Mouse (Mus musculus): ENCODE data around the gene Psmb7. TPM values are rescaled to one million over a fixed set of nuclear protein-coding genes. Genes with fewer than 3 reads are reported as not detected.
A peak's percentile ranks its signal among the peaks of the same experiment; 100 is the strongest.

Gene Psmb7
- polyA plus RNA-seq, 1 experiment from 2014 or later = 302 TPM

GRCm38 (mm10) chr2:38661398-38661797 is 17.5 kb upstream of the Psmb7 start:
- H3K27me3 ChIP-seq = no peaks in the 10 kb centered on the region
- peaks cover 4% of the 10 kb centered on the region; the same call in 1 of the 2 replicates for H3K4me1 ChIP-seq
- H3K9me3 ChIP-seq = no peaks in the 10 kb centered on the region
- H3K27ac ChIP-seq (replicated peaks) = no peak overlapping the region
- no peak overlapping the region for H3K4me3 ChIP-seq
- no peak for ATAC-seq (replicated peaks)
- H3K4me2 ChIP-seq (replicated peaks) = no peak overlapping the region
- no peak overlapping the region for H3K9ac ChIP-seq (replicated peaks)
- H3K36me3 ChIP-seq = no peaks in the 10 kb centered on the region
- WGBS = 5% methylated on average over 1 of the region's 1 CpGs

GRCm38 (mm10) chr2:38658338-38658836 is 14.5 kb upstream of the Psmb7 start:
- H3K4me3 ChIP-seq = peak overlapping the region; percentile 40
- peak; percentile 96 for ATAC-seq (replicated peaks)
- H3K27me3 ChIP-seq = no peaks in the 10 kb centered on the region
- under 1% methylated on average over 24 of the region's 25 CpGs for WGBS
- peak overlapping the region; percentile 51 for H3K9ac ChIP-seq (replicated peaks)
- H3K4me2 ChIP-seq (replicated peaks) = peak overlapping the region; percentile 63
- H3K36me3 ChIP-seq = no peaks in the 10 kb centered on the region
- peak overlapping the region; percentile 66 for H3K27ac ChIP-seq (replicated peaks)
- H3K4me1 ChIP-seq = peaks cover 4% of the 10 kb centered on the region; the same call in 1 of the 2 replicates
- H3K9me3 ChIP-seq = no peaks in the 10 kb centered on the region

- no peaks in the 10 kb centered on the region for H3K27me3 ChIP-seq
- no peak overlapping the region for H3K27ac ChIP-seq (replicated peaks)
- no peak for ATAC-seq (replicated peaks)
- H3K9ac ChIP-seq (replicated peaks) = no peak overlapping the region
- WGBS = 79% methylated on average over 2 of the region's 2 CpGs
- no peaks in the 10 kb centered on the region for H3K36me3 ChIP-seq
- H3K4me1 ChIP-seq = peaks cover 4% of the 10 kb centered on the region; the same call in 1 of the 2 replicates
- no peak overlapping the region for H3K4me2 ChIP-seq (replicated peaks)
- no peaks in the 10 kb centered on the region for H3K9me3 ChIP-seq
- H3K4me3 ChIP-seq = no peak overlapping the region
Measured at GRCm38 (mm10) chr2:38653694-38654093, 9.8 kb upstream of the Psmb7 start.

GRCm38 (mm10) chr2:38653293-38653619 is 9.4 kb upstream of the Psmb7 start:
- H3K9me3 ChIP-seq = no peaks in the 10 kb centered on the region
- H3K36me3 ChIP-seq = no peaks in the 10 kb centered on the region
- no peaks in the 10 kb centered on the region for H3K27me3 ChIP-seq
- ATAC-seq (replicated peaks) = no peak
- H3K27ac ChIP-seq (replicated peaks) = no peak overlapping the region
- H3K9ac ChIP-seq (replicated peaks) = no peak overlapping the region
- H3K4me2 ChIP-seq (replicated peaks) = no peak overlapping the region
- H3K4me3 ChIP-seq = no peak overlapping the region
- 89% methylated on average over 5 of the region's 5 CpGs for WGBS
- peaks cover 4% of the 10 kb centered on the region; the same call in 1 of the 2 replicates for H3K4me1 ChIP-seq

- ATAC-seq (replicated peaks) = no peak
- Histone ChIP-seq H3K27me3 (no peaks in the 10 kb centered on the region), H3K9me3 (no peaks in the 10 kb centered on the region), H3K4me1 (peaks cover under 1% of the 10 kb centered on the region; the same call in 1 of the 2 replicates), H3K36me3 (no peaks in the 10 kb centered on the region), H3K4me2 (replicated peaks) (no peak overlapping the region), H3K27ac (replicated peaks) (no peak overlapping the region), H3K9ac (replicated peaks) (no peak overlapping the region), H3K4me3 (no peak overlapping the region)
- 78% methylated on average over 10 of the region's 10 CpGs for WGBS
Measured at GRCm38 (mm10) chr2:38652565-38653292, 8.8 kb upstream of the Psmb7 start.

GRCm38 (mm10) chr2:38652098-38652497 is 8.2 kb upstream of the Psmb7 start:
- H3K9ac ChIP-seq (replicated peaks) = no peak overlapping the region
- H3K4me2 ChIP-seq (replicated peaks) = no peak overlapping the region
- H3K4me1 ChIP-seq = peaks cover 7% of the 10 kb centered on the region
- no peaks in the 10 kb centered on the region for H3K27me3 ChIP-seq
- no peak overlapping the region for H3K27ac ChIP-seq (replicated peaks)
- no peaks in the 10 kb centered on the region for H3K9me3 ChIP-seq
- WGBS = 76% methylated on average over 7 of the region's 7 CpGs
- no peak for ATAC-seq (replicated peaks)
- no peak overlapping the region for H3K4me3 ChIP-seq
- H3K36me3 ChIP-seq = no peaks in the 10 kb centered on the region

- WGBS = 87% methylated on average over 1 of the region's 1 CpGs
- Histone ChIP-seq H3K4me3 (no peak overlapping the region), H3K9ac (replicated peaks) (no peak overlapping the region), H3K9me3 (no peaks in the 10 kb centered on the region), H3K4me1 (peaks cover 10% of the 10 kb centered on the region), H3K27ac (replicated peaks) (no peak overlapping the region), H3K36me3 (no peaks in the 10 kb centered on the region), H3K4me2 (replicated peaks) (no peak overlapping the region), H3K27me3 (no peaks in the 10 kb centered on the region)
- ATAC-seq (replicated peaks) = no peak
Measured at GRCm38 (mm10) chr2:38650340-38650739, 6.5 kb upstream of the Psmb7 start.

GRCm38 (mm10) chr2:38647661-38648060 is 3.8 kb upstream of the Psmb7 start:
- Histone ChIP-seq H3K4me1 (peaks cover 20% of the 10 kb centered on the region), H3K27me3 (no peaks in the 10 kb centered on the region), H3K4me2 (replicated peaks) (no peak overlapping the region), H3K4me3 (no peak overlapping the region), H3K9me3 (no peaks in the 10 kb centered on the region), H3K9ac (replicated peaks) (no peak overlapping the region), H3K27ac (replicated peaks) (peak overlapping the region; percentile 69; the same call in 1 of the 2 replicates), H3K36me3 (no peaks in the 10 kb centered on the region)
- WGBS = 78% methylated on average over 7 of the region's 7 CpGs
- ATAC-seq (replicated peaks) = no peak

GRCm38 (mm10) chr2:38647201-38647606 is 3.3 kb upstream of the Psmb7 start:
- Histone ChIP-seq H3K4me2 (replicated peaks) (no peak overlapping the region), H3K4me3 (no peak overlapping the region), H3K27me3 (no peaks in the 10 kb centered on the region), H3K36me3 (0 out of 2 replicates have a peak, but pooled peaks cover 3% of the 10 kb centered on the region), H3K4me1 (peaks cover 24% of the 10 kb centered on the region), H3K9me3 (no peaks in the 10 kb centered on the region), H3K27ac (replicated peaks) (peak overlapping the region; percentile 69; the same call in 1 of the 2 replicates), H3K9ac (replicated peaks) (no peak overlapping the region)
- ATAC-seq (replicated peaks) = peak; percentile 48
- 48% methylated on average over 8 of the region's 8 CpGs for WGBS

GRCm38 (mm10) chr2:38645936-38646335 is 2.0 kb upstream of the Psmb7 start:
- H3K4me1 ChIP-seq = peaks cover 24% of the 10 kb centered on the region
- H3K36me3 ChIP-seq = peaks cover 15% of the 10 kb centered on the region
- no peak overlapping the region for H3K4me2 ChIP-seq (replicated peaks)
- WGBS = 0% methylated on average over 3 of the region's 3 CpGs
- no peak overlapping the region for H3K9ac ChIP-seq (replicated peaks)
- peak; percentile 53 for ATAC-seq (replicated peaks)
- no peak overlapping the region for H3K4me3 ChIP-seq
- no peak overlapping the region for H3K27ac ChIP-seq (replicated peaks)
- no peaks in the 10 kb centered on the region for H3K9me3 ChIP-seq
- H3K27me3 ChIP-seq = no peaks in the 10 kb centered on the region

GRCm38 (mm10) chr2:38641761-38642160 is 2.1 kb downstream of the Psmb7 start:
- no peak overlapping the region for H3K27ac ChIP-seq (replicated peaks)
- H3K4me1 ChIP-seq = peaks cover 14% of the 10 kb centered on the region
- no peak for ATAC-seq (replicated peaks)
- H3K9ac ChIP-seq (replicated peaks) = no peak overlapping the region
- H3K4me3 ChIP-seq = no peak overlapping the region
- no peaks in the 10 kb centered on the region for H3K9me3 ChIP-seq
- H3K36me3 ChIP-seq = peaks cover 45% of the 10 kb centered on the region
- H3K4me2 ChIP-seq (replicated peaks) = no peak overlapping the region
- no peaks in the 10 kb centered on the region for H3K27me3 ChIP-seq
- 94% methylated on average over 1 of the region's 1 CpGs for WGBS

GRCm38 (mm10) chr2:38637716-38638267 is 6.1 kb downstream of the Psmb7 start:
- peaks cover 6% of the 10 kb centered on the region for H3K4me1 ChIP-seq
- H3K4me2 ChIP-seq (replicated peaks) = no peak overlapping the region
- H3K27me3 ChIP-seq = no peaks in the 10 kb centered on the region
- no peak overlapping the region for H3K27ac ChIP-seq (replicated peaks)
- no peak overlapping the region for H3K9ac ChIP-seq (replicated peaks)
- H3K9me3 ChIP-seq = no peaks in the 10 kb centered on the region
- H3K4me3 ChIP-seq = no peak overlapping the region
- WGBS = 82% methylated on average over 4 of the region's 4 CpGs
- H3K36me3 ChIP-seq = peaks cover 81% of the 10 kb centered on the region
- 0 out of 2 replicates have a peak, but pooled peaks have one; percentile 53 for ATAC-seq (replicated peaks)
